Mouse (Mus musculus): ENCODE data around the gene Hnrnpll.
A peak's percentile ranks its signal among the peaks of the same experiment; 100 is the strongest.
"Not testable (repeated sequence)": the region's sequence is repeated elsewhere in the genome, so short reads cannot be mapped to it uniquely, and the experiment has no call there.

Hnrnpll gene

DNA sequence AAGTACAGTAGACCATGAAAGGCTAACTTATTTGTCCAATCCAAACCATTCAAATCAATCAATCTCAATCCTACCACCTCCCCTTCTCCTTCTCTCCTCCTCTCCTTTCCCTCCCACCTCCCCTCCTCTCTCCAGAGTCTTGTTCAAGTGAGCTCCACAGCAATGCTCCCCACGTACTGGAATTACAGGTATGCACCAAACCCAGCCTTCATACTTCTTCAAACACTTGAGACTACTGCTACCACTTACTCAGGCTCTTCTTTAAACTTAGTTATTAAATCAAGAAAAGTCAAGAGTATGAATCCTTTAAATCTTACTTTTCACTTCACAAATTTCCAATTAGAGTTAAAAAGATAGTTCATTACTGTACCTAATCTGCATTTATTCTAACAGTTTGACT, 3.6 kb downstream of the Hnrnpll start:
- no peak for DNase-seq (ENCODE audit: low spot score)

DNA sequence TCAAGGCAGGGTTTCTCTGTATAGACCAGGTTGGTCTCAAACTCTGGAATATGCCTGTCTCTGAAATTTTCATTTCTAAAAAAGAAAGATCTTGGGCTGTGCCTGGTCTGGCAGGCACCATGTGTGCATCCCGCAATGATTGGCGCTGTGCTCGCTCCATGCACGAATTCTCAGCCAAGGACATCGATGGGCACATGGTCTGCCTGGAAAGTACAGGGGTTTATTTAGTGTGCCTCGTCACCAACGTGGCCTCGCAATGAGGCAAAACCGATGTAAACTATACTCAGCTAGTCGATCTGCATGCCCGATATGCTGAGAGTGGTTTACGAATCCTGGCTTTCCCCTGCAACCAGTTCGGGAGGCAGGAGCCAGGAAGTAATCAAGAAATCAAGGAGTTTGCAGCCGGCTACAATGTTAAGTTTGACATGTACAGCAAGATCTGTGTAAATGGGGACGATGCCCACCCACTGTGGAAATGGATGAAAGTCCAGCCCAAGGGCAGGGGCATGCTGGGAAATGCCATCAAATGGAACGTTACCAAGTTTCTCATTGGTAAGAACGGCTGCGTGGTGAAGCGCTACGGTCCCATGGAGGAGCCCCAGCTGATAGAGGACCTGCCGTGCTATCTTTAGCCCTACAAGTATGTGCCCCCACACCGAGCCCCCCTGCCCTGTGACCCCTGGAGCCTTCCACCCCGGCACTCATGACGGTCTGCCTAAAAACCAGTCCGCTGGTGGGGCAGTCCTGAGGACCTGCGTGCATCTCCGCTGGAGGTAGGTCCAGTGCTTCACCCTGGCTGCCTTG, 8.0 kb downstream of the Hnrnpll start:
- DNase-seq (ENCODE audit: low spot score), result no peak

DNA sequence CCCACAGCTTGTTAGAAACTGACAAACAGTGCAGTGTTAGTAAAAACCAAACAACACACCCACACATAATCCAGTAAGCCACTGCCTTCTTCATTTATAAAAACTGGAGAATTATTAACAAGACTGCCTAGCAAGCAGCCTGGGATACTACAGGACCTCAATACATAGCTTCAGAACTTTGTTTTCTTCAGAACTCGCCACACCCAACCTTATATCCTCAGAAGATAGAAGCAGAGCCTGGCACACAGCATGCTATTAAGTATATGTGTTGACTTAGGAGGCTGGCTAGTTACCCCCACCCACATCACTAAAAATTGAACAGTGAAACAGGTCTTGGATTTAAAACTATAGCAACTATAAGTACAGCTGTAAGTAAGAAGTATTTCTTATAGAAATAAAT, 10.5 kb downstream of the Hnrnpll start:
- DNase-seq (ENCODE audit: low spot score), result no peak

DNA sequence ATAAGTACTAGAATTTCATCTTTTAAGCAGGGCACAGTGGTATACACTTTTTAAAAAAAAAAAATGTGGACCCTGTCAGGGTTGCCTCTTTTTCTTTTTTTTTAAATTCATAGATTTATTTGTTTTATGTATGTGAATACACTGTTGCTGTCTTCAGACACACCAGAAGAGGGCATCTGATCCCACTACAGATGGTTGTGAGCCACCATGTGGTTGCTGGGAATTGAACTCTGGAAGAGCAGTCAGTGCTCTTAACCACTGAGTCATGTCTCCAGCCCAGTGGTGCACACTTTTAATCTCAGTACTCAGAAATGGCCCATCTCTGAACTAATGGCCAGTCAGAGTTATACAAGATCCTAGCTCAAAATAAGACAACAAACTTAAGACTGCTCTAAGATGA, 12.8 kb downstream of the Hnrnpll start:
- DNase-seq (ENCODE audit: low spot score), result not testable (repeated sequence)

DNA sequence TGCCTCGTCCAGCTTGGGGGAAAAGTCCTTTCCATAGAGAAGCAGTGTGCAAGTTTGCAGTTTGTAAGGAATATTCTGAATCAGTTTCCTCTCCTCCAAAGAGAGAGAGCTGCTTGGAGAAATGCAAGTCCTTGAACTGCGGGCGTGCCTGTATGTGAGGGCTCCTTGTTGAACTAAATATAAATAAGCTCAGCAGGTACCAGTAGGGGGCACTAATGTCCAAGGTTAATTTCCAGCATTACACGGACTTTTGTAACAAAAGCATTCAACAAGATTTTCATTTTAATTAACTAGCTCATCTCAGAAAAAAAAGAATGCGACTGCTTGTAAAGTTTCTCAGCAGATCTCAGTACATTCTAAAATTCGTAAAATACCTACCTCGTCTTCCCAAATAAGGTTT, 13.9 kb downstream of the Hnrnpll start:
- DNase-seq (ENCODE audit: low spot score), result no peak

DNA sequence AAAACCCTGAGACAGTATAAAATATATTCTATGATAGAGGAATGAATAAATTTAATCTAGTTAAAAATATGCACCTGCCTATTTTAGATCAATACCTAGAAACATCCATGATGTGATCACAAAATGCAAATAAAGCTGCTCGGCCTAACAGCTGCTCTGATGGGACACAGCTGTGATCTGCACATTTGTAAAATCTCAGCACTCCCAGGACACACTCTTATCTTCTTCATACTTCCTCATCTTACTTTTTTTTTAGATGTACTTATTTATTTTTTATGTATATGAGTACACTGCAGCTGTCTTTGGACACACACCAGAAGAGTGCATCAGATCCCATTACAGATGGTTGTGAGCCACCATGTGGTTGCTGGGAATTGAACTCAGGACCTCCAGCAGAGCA, 20.4 kb downstream of the Hnrnpll start:
- no peak for DNase-seq (ENCODE audit: low spot score)

DNA sequence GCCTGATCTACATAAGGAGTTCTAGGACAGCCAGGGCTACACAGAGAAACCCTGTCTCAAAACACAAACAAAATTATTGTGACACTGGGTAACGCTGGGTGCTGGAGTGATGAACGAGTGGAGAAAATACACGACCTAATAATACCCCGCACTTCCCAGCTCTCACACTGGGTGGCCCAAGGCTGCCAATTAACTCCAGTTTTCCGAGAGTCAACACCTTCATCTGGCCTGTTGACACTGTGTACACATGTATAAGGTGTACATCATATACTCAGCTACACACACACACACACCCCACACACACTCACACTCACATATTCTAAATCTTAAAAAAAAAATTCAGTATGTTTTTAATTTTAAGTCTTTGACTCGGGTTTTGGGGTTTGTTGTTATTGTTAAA, 33.5 kb downstream of the Hnrnpll start:
- no peak for DNase-seq (ENCODE audit: low spot score)

DNA sequence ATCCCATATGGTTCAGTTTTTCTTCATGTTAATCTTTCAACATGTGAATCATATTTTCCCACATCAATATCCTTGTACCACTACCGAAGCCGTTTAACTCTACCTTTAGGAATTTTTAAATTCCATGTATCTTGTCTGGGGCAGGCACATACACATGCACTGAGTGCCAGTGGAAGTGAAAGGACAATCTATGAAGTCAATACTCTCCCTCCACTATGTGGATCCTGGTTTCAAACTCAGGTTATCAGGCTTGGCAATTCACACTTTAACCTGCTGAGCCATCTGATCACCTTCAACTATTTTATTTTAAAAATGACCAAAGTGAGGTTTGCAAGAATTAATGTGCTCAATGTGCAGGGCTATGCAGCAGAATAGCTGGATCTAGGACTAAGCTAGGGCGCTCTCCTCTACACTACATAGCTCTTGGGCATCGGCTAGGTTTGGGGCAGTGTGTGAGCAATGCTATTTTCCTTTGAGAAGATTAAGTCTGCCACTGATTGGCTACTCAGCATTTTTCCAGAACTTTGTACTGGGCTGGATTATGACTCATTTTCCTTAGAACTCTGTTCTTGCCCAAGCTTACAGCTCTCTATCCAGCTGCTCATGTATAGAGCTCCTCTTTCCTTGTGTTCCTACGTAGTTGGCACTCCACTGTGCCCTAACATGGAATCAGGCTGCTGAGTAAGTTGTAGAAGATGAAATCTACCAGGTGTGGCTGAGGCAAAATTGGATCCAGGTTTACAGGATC, 35.8 kb downstream of the Hnrnpll start:
- no peak for DNase-seq (ENCODE audit: low spot score)

DNA sequence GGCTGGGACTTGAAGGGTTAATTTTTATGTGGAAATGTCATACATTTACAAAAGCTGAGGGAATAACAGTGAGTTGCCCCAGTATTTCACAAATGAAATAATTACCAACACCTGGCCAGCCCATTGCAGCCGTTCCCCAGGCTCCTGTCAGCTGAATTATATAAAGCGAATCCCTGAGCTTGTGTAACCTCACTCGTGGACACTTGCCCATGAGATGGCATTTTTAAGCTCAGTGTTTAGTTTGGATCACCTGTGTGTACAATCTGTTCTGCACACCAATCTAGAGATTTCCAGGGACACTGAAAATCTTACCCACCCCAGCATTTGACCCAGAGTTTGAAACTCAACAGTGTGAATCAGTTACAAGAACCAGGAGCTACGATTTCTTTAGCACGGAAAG, 40.0 kb downstream of the Hnrnpll start:
- no peak for DNase-seq (ENCODE audit: low spot score)

DNA sequence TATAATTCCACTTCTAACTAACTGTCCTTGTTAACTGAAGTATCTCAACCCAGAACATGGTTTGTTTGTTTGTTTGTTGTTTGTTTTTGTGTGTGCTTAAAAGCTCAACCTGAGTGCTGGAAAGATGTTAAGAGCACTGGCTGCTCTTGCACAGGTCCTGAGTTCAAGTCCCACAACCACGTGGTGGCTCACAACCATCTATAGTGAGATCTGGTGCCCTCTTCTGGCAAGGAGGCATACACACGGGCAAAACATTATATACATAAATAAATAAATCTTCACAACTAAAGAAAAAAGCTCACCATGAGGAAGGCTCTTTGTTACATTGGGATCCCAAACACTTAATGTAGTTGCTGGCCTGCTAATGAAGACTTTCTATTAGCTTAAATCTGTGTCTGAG, 41.6 kb downstream of the Hnrnpll start:
- DNase-seq (ENCODE audit: low spot score), result no peak

DNA sequence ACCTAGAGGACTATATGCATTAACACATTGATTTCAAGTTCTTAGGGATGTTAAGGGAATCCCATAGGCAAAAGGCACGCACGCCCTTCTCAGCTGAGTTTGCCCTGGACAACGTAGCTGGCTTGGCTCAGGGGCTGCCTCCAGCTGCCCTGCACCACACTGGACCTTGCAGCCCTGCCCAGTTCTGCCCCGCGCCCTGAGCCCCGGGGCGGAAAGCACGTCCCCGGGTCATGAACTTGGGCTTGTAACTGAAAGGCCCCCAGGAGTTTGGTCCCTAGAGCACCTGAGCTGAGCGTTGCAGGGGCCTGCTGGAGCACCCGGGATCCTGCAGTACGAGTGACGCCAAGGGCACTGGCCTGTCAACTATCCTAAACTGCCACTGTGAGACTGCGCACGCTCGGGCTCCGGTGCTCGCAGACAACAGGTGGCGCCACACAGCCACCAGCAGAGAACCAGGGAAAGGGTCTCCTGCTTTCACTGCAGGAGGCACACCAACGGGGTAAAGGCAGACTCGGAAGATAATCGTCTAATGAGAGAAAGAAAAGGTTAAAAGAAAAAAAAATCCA, 43.1 kb downstream of the Hnrnpll start:
- DNase-seq (ENCODE audit: low spot score), result no peak

DNA sequence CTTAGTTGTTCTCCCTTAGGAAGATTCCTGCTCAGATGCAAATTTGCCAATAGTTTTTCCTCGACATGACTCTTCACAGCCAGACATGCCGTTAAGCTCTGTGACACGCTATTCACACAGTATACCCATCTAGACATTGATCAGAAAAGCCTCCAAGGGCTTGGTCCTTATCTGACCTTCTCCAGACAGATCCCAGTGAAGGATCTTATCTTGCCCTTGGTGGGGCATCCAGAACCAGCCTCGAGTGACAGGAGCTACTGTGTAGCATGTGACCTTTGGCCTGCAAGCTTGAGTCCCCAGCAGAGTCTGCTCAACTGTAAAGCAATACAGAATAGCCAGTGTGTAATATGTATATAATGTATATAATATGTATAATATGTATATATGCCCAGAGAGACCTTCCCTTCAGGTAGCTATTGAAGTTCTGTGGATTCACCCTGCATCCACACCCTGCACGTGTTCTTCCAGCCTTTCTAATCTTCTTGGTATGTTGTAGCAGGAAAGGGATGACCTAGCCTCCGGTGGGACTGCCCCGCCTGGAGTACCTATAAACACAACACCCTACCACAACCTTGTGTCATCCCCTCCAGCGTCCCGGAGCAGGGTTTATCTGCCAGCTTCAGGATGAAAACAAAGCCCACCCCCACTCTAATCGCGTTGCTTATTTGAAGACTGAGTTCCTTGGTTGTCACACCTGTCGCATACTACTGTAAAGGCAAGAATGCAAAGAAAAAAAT, 43.7 kb downstream of the Hnrnpll start:
- no peak for DNase-seq (ENCODE audit: low spot score)

DNA sequence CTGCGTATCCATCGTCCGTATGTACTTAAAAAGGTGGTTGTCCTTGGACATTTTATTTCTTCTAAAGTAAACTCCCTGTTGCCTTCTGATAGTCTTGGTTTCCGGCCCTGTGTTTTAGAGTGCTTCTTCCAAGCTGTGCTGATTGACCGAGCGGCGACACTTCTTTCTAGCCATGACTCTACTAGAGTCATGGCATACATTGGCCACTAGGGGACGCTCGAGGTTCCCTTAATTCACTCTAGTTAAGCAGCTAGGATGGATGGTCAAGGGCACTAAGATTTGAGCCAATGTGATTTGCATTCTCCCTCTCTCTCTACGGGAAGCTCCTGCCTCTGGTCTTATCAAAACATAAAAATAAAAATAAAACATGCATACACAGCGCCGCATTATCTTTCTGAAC, 44.7 kb downstream of the Hnrnpll start:
- DNase-seq (ENCODE audit: low spot score), result no peak

DNA sequence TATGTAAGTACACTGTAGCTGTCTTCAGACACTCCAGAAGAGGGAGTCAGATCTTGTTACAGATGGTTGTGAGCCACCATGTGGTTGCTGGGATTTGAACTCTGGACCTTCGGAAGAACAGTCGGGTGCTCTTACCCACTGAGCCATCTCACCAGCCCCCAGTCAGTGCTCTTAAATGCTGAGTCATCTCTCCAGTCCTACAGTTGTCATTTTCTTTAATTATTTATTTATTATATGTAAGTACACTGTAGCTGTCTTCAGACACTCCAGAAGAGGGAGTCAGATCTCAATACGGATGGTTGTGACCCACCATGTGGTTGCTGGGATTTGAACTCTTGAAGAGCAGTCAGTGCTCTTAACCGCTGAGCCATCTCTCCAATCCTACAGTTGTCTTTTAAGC, 45.7 kb downstream of the Hnrnpll start:
- DNase-seq (ENCODE audit: low spot score), result not testable (repeated sequence)

DNA sequence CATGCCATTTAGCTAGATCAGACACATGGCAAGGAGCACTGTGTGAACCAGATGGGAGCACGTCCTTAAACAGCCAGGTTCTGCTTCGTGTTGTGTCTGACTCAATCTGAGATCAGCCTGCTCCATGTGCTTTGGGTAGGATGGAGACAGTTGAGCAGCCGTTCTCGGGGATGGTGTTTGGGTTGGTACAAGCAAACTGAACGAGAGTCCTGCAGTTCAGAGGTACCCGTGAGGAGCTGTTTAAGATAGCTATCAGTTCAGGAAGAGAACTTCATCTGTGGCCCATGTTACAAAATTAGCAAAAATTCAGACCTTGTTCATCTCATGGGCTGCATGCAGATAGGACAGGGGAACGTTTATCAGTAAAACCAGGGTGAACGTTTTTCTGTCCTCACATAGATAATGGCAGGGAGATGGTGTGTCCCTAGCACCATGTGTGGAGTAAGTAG, 47.7 kb downstream of the Hnrnpll start:
- no peak for DNase-seq (ENCODE audit: low spot score)

DNA sequence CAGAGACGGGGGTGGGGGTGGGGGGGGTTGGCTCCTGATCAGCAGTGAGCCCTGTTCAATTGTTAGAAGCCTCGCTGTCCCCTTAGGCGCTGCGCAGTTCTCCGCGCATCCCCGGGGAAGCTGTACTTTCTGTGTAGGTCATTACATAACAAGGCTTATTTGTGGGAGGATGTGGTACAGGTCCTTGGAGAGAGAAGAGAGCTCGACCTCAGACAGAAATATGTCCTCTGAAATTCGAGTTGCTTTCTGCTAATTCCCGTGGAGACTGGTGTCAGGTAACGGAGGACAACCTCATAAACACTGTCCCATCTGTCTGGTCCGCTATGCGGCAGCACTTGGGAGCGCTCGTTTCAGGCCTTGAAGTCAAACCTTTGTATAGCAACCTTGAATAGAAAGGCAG, 52.2 kb downstream of the Hnrnpll start:
- DNase-seq (ENCODE audit: low spot score), result no peak

DNA sequence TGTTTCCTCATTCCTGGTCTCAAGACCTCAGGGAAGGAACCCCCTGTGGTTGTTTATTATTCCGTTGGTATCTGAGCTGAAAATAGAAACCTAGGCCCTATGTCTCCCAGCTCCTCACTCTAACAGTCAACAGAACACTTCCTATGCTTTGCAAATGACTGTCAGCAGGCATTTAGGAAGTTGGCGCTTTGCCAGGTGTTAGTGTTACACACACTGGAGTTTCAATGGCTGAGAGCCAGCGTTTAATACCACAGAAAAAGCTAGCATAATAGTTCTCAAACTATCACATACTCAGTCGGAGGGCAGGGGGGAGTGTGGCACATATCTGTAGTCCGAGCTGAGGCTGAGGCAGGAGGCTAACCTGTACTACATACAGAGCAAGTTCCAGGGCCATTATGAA, 53.3 kb downstream of the Hnrnpll start:
- no peak for DNase-seq (ENCODE audit: low spot score)

DNA sequence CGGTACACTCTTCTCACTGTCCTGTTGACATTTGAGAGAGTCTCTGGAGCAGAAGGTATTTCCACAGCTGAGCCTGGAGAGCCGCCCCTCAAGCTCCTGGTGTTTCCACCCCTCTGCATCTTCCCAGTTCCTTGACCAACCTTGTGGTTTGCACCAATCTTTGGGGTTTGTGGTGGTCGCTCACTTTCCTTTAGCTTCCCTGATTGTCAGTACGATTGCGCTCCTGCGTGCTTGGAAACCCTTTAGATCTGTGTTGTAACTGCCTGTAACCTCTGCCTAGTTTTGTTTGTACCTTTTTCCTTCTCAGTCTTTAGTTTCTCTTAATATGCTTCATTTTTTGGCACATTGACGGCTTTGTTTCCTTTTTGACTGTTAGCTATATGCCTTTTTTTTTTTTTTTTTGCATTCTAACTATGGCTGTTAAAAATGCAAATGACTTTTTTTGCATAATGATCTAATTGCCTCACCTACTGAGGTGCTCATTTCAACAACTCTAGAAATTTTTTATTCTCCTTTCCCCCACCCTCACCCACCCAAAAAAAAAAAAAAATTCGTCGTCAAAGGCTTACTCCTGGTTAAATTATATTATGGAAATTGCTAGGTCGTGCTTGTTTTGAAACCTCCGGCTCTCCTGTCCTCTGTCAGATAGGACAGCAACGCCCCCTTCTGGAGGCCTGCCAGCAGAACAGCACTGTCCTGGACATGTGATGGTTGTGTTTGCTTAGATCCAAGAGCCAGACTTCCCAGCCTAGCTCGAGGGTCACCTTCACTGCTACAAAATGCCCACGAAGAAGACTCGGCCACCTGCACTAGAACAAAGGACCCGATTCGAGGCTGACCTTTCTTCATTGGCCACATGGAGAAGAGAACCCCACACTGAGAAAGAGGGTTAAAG, 57.5 kb downstream of the Hnrnpll start:
- DNase-seq (ENCODE audit: low spot score), result peak; percentile 42

DNA sequence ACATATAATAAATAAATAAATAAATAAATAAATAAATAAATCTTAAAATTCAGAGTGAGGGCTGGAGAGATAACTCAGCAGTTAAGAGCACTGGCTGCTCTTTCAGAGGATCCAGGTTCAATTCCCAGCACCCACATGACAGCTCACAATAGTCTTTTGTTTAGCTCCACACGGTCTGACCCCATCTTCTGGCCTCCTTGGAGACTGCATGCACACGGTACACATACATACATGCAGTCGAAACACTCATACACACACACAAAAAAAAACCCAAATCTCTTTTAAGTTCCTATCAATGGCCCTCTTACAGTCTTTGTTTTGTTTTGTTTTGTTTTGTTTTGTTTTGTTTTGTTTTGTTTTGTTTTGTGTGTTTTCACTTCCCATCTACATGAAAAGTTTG, 58.3 kb downstream of the Hnrnpll start:
- not testable (repeated sequence) for DNase-seq (ENCODE audit: low spot score)

DNA sequence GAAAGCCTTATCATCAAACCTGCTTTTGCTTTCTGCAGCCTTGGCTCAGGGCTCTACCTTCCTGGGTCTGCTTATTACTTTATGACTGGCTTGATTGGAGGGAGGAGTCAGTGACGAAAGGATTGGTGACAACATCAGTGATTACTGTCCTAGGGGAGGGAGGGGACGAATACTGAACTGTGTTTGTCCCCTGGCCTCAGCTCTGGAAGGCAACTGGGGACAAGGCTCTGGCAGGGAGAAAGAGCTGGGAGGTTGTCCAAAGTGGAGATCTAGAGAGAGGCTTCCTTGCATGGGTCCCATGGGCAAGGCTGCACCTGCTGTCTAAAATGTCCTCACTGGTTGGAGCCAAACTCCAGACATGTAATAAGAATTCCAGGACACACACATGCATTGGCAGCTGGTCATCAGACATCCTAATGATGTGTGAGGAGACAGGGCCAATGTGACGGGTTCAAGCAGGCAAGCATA, 59.7 kb downstream of the Hnrnpll start:
- DNase-seq (ENCODE audit: low spot score), result no peak

DNA sequence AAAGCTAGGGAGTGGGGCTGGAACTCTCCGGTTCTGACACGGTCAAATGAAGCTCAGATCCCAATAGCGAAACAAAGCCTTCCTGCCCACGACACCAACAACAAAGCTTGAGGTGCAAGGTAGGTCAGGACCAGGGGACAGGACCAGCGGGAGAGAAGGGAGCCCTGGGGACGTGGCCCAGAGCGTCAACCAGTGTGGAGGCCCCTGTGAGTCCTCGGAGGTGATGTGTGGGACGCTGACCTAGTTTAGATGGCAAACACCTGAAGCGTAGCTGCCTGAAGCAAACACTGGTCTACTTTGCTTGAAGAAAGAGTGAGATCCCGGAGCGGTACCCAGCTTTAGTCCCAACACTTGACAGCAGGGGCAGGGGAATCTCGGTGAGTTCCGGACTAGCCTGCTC, 62.5 kb downstream of the Hnrnpll start:
- no peak for DNase-seq (ENCODE audit: low spot score)

Data from urinary bladder, postnatal 10 days (tissue).